Mouse (Mus musculus): ENCODE data around the gene Tgfbr2. TPM values are rescaled to one million over a fixed set of nuclear protein-coding genes. Genes with fewer than 3 reads are reported as not detected.

The Tgfbr2 gene
- total RNA-seq (2021) = 10 to 100 TPM in 1 of 2 experiments, 1 to 10 TPM in 1; 9.6 to 11.2 TPM
- long read RNA-seq, full-length matches to known transcripts = 6 of 9 reads
- long read RNA-seq, partial matches to known transcripts = 2 of 9 reads
- long read RNA-seq, other reads (novel, unspliced or antisense) = 1 of 9 reads

GRCm38 (mm10) chr9:116174481-116175461, at the start of gene Tgfbr2:
Tgfbr2 (minus strand) TSS chr9:116175360.
- DNase-seq (ENCODE audit: low spot score in 2 of 2) = peak in 1 of 2 experiments; percentile 45

- DNase-seq (ENCODE audit: low spot score in 2 of 2) = no peak
Measured at GRCm38 (mm10) chr9:116223368-116223767, 48.2 kb upstream of the Tgfbr2 start.

GRCm38 (mm10) chr9:116222643-116223042, 47.5 kb upstream of the Tgfbr2 start:
- DNase-seq (ENCODE audit: low spot score in 2 of 2) = no peak

GRCm38 (mm10) chr9:116222000-116222399, 46.8 kb upstream of the Tgfbr2 start:
- DNase-seq (ENCODE audit: low spot score in 2 of 2) = no peak

- DNase-seq (ENCODE audit: low spot score in 2 of 2) = no peak
Measured at GRCm38 (mm10) chr9:116221565-116221964, 46.4 kb upstream of the Tgfbr2 start.

GRCm38 (mm10) chr9:116220616-116221015, 45.5 kb upstream of the Tgfbr2 start:
- no peak for DNase-seq (ENCODE audit: low spot score in 2 of 2)

- no peak for DNase-seq (ENCODE audit: low spot score in 2 of 2)
Measured at GRCm38 (mm10) chr9:116220159-116220515, 45.0 kb upstream of the Tgfbr2 start.

GRCm38 (mm10) chr9:116219234-116220158, 44.3 kb upstream of the Tgfbr2 start:
- DNase-seq (ENCODE audit: low spot score in 2 of 2) = no peak

- no peak for DNase-seq (ENCODE audit: low spot score in 2 of 2)
Measured at GRCm38 (mm10) chr9:116218780-116219179, 43.6 kb upstream of the Tgfbr2 start.

- no peak for DNase-seq (ENCODE audit: low spot score in 2 of 2)
Measured at GRCm38 (mm10) chr9:116217099-116217498, 41.9 kb upstream of the Tgfbr2 start.

- no peak for DNase-seq (ENCODE audit: low spot score in 2 of 2)
Measured at GRCm38 (mm10) chr9:116216677-116217076, 41.5 kb upstream of the Tgfbr2 start.

GRCm38 (mm10) chr9:116214296-116214695, 39.1 kb upstream of the Tgfbr2 start:
- DNase-seq (ENCODE audit: low spot score in 2 of 2) = no peak

- no peak for DNase-seq (ENCODE audit: low spot score in 2 of 2)
Measured at GRCm38 (mm10) chr9:116212915-116213619, 37.9 kb upstream of the Tgfbr2 start.

GRCm38 (mm10) chr9:116212069-116212468, 36.9 kb upstream of the Tgfbr2 start:
- no peak for DNase-seq (ENCODE audit: low spot score in 2 of 2)

- DNase-seq (ENCODE audit: low spot score in 2 of 2) = no peak
Measured at GRCm38 (mm10) chr9:116208169-116208904, 33.2 kb upstream of the Tgfbr2 start.

GRCm38 (mm10) chr9:116206901-116207300, 31.7 kb upstream of the Tgfbr2 start:
- no peak for DNase-seq (ENCODE audit: low spot score in 2 of 2)

GRCm38 (mm10) chr9:116203675-116204074, 28.5 kb upstream of the Tgfbr2 start:
- no peak for DNase-seq (ENCODE audit: low spot score in 2 of 2)

- DNase-seq (ENCODE audit: low spot score in 2 of 2) = no peak
Measured at GRCm38 (mm10) chr9:116199127-116199526, 24.0 kb upstream of the Tgfbr2 start.

GRCm38 (mm10) chr9:116198488-116198887, 23.3 kb upstream of the Tgfbr2 start:
- no peak for DNase-seq (ENCODE audit: low spot score in 2 of 2)

Measured in layer of hippocampus, adult 18-20 months (tissue).